Mouse (Mus musculus): ENCODE data around the gene Tpo. TPM values are rescaled to one million over a fixed set of nuclear protein-coding genes. Genes with fewer than 3 reads are reported as not detected.

Gene Tpo
- not detected in 2 replicates for polyA plus RNA-seq (2016; fragmentation: Nextera tagmentation; extraction: Ambion mirVana)

GRCm38 (mm10) chr12:30132524-30132923 is at the start of gene Tpo:
Tpo (minus strand) TSS chr12:30132624.
- WGBS: 85% methylated on average over 4 of the region's 4 CpGs
- H3K4me3 ChIP-seq: no peak within 1 kb of the TSS
- no peaks in the 10 kb centered on the region for H3K27me3 ChIP-seq (ENCODE audit: low read depth, poor library complexity, severe bottlenecking)
- DNase-seq (ENCODE audit: low spot score): no peak
- H3K9me3 ChIP-seq (replicated peaks): no peaks in the 10 kb centered on the region
- no peaks in the 10 kb centered on the region for H3K36me3 ChIP-seq
- H3K27ac ChIP-seq (replicated peaks): no peak within 1 kb of the TSS
- H3K4me1 ChIP-seq: no peaks in the 10 kb centered on the region

GRCm38 (mm10) chr12:30181721-30182120 is 49.3 kb upstream of the Tpo start:
- H3K4me1 ChIP-seq: no peaks in the 10 kb centered on the region
- no peak for DNase-seq (ENCODE audit: low spot score)
- 93% methylated on average over 3 of the region's 3 CpGs for WGBS
- H3K9me3 ChIP-seq (replicated peaks): no peaks in the 10 kb centered on the region
- no peak overlapping the region for H3K4me3 ChIP-seq
- no peaks in the 10 kb centered on the region for H3K27me3 ChIP-seq (ENCODE audit: low read depth, poor library complexity, severe bottlenecking)
- H3K36me3 ChIP-seq: no peaks in the 10 kb centered on the region
- H3K27ac ChIP-seq (replicated peaks): no peak overlapping the region

- DNase-seq (ENCODE audit: low spot score): no peak
- no peaks in the 10 kb centered on the region for H3K36me3 ChIP-seq
- H3K27ac ChIP-seq (replicated peaks): no peak overlapping the region
- H3K9me3 ChIP-seq (replicated peaks): no peaks in the 10 kb centered on the region
- H3K4me1 ChIP-seq: no peaks in the 10 kb centered on the region
- H3K4me3 ChIP-seq: no peak overlapping the region
- H3K27me3 ChIP-seq (ENCODE audit: low read depth, poor library complexity, severe bottlenecking): no peaks in the 10 kb centered on the region
- WGBS: 87% methylated on average over 1 of the region's 1 CpGs
These were observed 47.2 kb upstream of the Tpo start for GRCm38 (mm10) chr12:30179623-30180022.

GRCm38 (mm10) chr12:30177966-30178365 is 45.5 kb upstream of the Tpo start:
- Histone ChIP-seq H3K4me3 (no peak overlapping the region), H3K27ac (replicated peaks) (no peak overlapping the region), H3K36me3 (no peaks in the 10 kb centered on the region), H3K4me1 (no peaks in the 10 kb centered on the region), H3K9me3 (replicated peaks) (no peaks in the 10 kb centered on the region), H3K27me3 (ENCODE audit: low read depth, poor library complexity, severe bottlenecking) (no peaks in the 10 kb centered on the region)
- 91% methylated on average over 6 of the region's 6 CpGs for WGBS
- DNase-seq (ENCODE audit: low spot score): no peak

- Histone ChIP-seq H3K36me3 (no peaks in the 10 kb centered on the region), H3K27ac (replicated peaks) (no peak overlapping the region), H3K4me3 (no peak overlapping the region), H3K27me3 (ENCODE audit: low read depth, poor library complexity, severe bottlenecking) (no peaks in the 10 kb centered on the region), H3K4me1 (no peaks in the 10 kb centered on the region), H3K9me3 (replicated peaks) (no peaks in the 10 kb centered on the region)
- DNase-seq (ENCODE audit: low spot score): no peak
- 93% methylated on average over 2 of the region's 2 CpGs for WGBS
These were observed 45.1 kb upstream of the Tpo start for GRCm38 (mm10) chr12:30177529-30177928.

GRCm38 (mm10) chr12:30168491-30168890 is 36.1 kb upstream of the Tpo start:
- no peak for DNase-seq (ENCODE audit: low spot score)
- Histone ChIP-seq H3K27ac (replicated peaks) (no peak overlapping the region), H3K4me3 (no peak overlapping the region), H3K4me1 (no peaks in the 10 kb centered on the region), H3K9me3 (replicated peaks) (no peaks in the 10 kb centered on the region), H3K27me3 (ENCODE audit: low read depth, poor library complexity, severe bottlenecking) (no peaks in the 10 kb centered on the region), H3K36me3 (no peaks in the 10 kb centered on the region)
- 85% methylated on average over 3 of the region's 3 CpGs for WGBS

GRCm38 (mm10) chr12:30164538-30164937 is 32.1 kb upstream of the Tpo start:
- WGBS: 86% methylated on average over 5 of the region's 5 CpGs

GRCm38 (mm10) chr12:30164005-30164404 is 31.6 kb upstream of the Tpo start:
- no peaks in the 10 kb centered on the region for H3K36me3 ChIP-seq
- WGBS: 96% methylated on average over 6 of the region's 6 CpGs
- no peaks in the 10 kb centered on the region for H3K9me3 ChIP-seq (replicated peaks)

More at GRCm38 (mm10) chr12:30164538-30164937, 32.1 kb upstream of the Tpo start:
- Histone ChIP-seq H3K36me3 (no peaks in the 10 kb centered on the region), H3K27me3 (ENCODE audit: low read depth, poor library complexity, severe bottlenecking) (no peaks in the 10 kb centered on the region), H3K27ac (replicated peaks) (no peak overlapping the region), H3K4me1 (no peaks in the 10 kb centered on the region), H3K9me3 (replicated peaks) (no peaks in the 10 kb centered on the region), H3K4me3 (no peak overlapping the region)
- DNase-seq (ENCODE audit: low spot score): no peak

GRCm38 (mm10) chr12:30161731-30162406 is 29.4 kb upstream of the Tpo start:
- no peaks in the 10 kb centered on the region for H3K36me3 ChIP-seq
- no peaks in the 10 kb centered on the region for H3K9me3 ChIP-seq (replicated peaks)
- H3K27me3 ChIP-seq (ENCODE audit: low read depth, poor library complexity, severe bottlenecking): no peaks in the 10 kb centered on the region
- no peaks in the 10 kb centered on the region for H3K4me1 ChIP-seq
- DNase-seq (ENCODE audit: low spot score): no peak
- WGBS: 85% methylated on average over 5 of the region's 5 CpGs
- H3K27ac ChIP-seq (replicated peaks): no peak overlapping the region
- H3K4me3 ChIP-seq: no peak overlapping the region

More at GRCm38 (mm10) chr12:30164005-30164404, 31.6 kb upstream of the Tpo start:
- Histone ChIP-seq H3K4me1 (no peaks in the 10 kb centered on the region), H3K27ac (replicated peaks) (no peak overlapping the region), H3K27me3 (ENCODE audit: low read depth, poor library complexity, severe bottlenecking) (no peaks in the 10 kb centered on the region), H3K4me3 (no peak overlapping the region)
- no peak for DNase-seq (ENCODE audit: low spot score)

- no peak overlapping the region for H3K4me3 ChIP-seq
- 84% methylated on average over 3 of the region's 3 CpGs for WGBS
- H3K27ac ChIP-seq (replicated peaks): no peak overlapping the region
- no peaks in the 10 kb centered on the region for H3K9me3 ChIP-seq (replicated peaks)
- H3K4me1 ChIP-seq: no peaks in the 10 kb centered on the region
- H3K27me3 ChIP-seq (ENCODE audit: low read depth, poor library complexity, severe bottlenecking): no peaks in the 10 kb centered on the region
- DNase-seq (ENCODE audit: low spot score): no peak
- no peaks in the 10 kb centered on the region for H3K36me3 ChIP-seq
These were observed 28.1 kb upstream of the Tpo start for GRCm38 (mm10) chr12:30160475-30160874.

- Histone ChIP-seq H3K9me3 (replicated peaks) (no peaks in the 10 kb centered on the region), H3K4me3 (no peak overlapping the region), H3K36me3 (no peaks in the 10 kb centered on the region), H3K27me3 (ENCODE audit: low read depth, poor library complexity, severe bottlenecking) (no peaks in the 10 kb centered on the region), H3K27ac (replicated peaks) (no peak overlapping the region), H3K4me1 (no peaks in the 10 kb centered on the region)
- 92% methylated on average over 8 of the region's 8 CpGs for WGBS
- no peak for DNase-seq (ENCODE audit: low spot score)
These were observed 27.4 kb upstream of the Tpo start for GRCm38 (mm10) chr12:30159788-30160187.

GRCm38 (mm10) chr12:30154079-30154673 is 21.8 kb upstream of the Tpo start:
- Histone ChIP-seq H3K27me3 (ENCODE audit: low read depth, poor library complexity, severe bottlenecking) (no peaks in the 10 kb centered on the region), H3K9me3 (replicated peaks) (no peaks in the 10 kb centered on the region), H3K4me3 (no peak overlapping the region), H3K36me3 (no peaks in the 10 kb centered on the region), H3K4me1 (no peaks in the 10 kb centered on the region), H3K27ac (replicated peaks) (no peak overlapping the region)
- 72% methylated on average over 7 of the region's 7 CpGs for WGBS
- no peak for DNase-seq (ENCODE audit: low spot score)

GRCm38 (mm10) chr12:30142085-30142484 is 9.7 kb upstream of the Tpo start:
- WGBS: 70% methylated on average over 3 of the region's 3 CpGs
- Histone ChIP-seq H3K9me3 (replicated peaks) (no peaks in the 10 kb centered on the region), H3K27ac (replicated peaks) (no peak overlapping the region), H3K4me3 (no peak overlapping the region), H3K4me1 (no peaks in the 10 kb centered on the region), H3K27me3 (ENCODE audit: low read depth, poor library complexity, severe bottlenecking) (no peaks in the 10 kb centered on the region), H3K36me3 (no peaks in the 10 kb centered on the region)
- DNase-seq (ENCODE audit: low spot score): no peak
